Mouse (Mus musculus): ENCODE results near the gene Fam171a1.

Fam171a1 gene

DNA sequence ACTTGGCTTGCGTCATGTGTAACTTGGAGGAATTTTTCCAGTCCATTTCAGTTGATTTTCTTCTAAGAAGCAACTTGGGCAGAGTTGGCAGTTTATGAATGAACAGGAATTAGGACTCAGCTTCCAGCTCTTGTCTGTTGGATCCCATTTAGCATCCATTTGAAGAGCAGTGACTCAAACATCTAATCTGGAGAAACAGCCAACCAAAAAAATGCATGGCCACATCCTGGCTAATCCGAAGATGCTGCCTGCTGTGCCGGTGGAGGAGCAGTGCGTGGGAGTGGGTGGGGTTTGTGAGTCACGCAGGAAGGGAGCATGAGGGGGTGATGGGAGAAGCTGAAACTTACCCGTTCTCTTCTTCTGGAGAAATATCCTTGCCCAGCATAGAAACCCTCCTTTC is 104.2 kb downstream of the Fam171a1 start:
- H3K27me3 ChIP-seq (ENCODE audit: control insufficient read depth, insufficient read depth, low read length, poor library complexity, severe bottlenecking) = no peaks in the 10 kb centered on the region
- H3K36me3 ChIP-seq (ENCODE audit: control insufficient read depth, insufficient read depth, low read length, poor library complexity, severe bottlenecking) = no peaks in the 10 kb centered on the region
- no peak for DNase-seq (ENCODE audit: low read depth, low spot score)

- Histone ChIP-seq H3K27me3 (ENCODE audit: control insufficient read depth, insufficient read depth, low read length, poor library complexity, severe bottlenecking) (no peaks in the 10 kb centered on the region), H3K36me3 (ENCODE audit: control insufficient read depth, insufficient read depth, low read length, poor library complexity, severe bottlenecking) (no peaks in the 10 kb centered on the region)
- DNase-seq (ENCODE audit: low read depth, low spot score) = no peak
Observed at GRCm38 (mm10) chr2:3228475-3228874, 114.5 kb downstream of the Fam171a1 start.

GRCm38 (mm10) chr2:3229060-3229459 is 115.0 kb downstream of the Fam171a1 start:
- no peaks in the 10 kb centered on the region for H3K27me3 ChIP-seq (ENCODE audit: control insufficient read depth, insufficient read depth, low read length, poor library complexity, severe bottlenecking)
- H3K36me3 ChIP-seq (ENCODE audit: control insufficient read depth, insufficient read depth, low read length, poor library complexity, severe bottlenecking) = no peaks in the 10 kb centered on the region
- peak; percentile 19 for DNase-seq (ENCODE audit: low read depth, low spot score)

- Histone ChIP-seq H3K27me3 (ENCODE audit: control insufficient read depth, insufficient read depth, low read length, poor library complexity, severe bottlenecking) (no peaks in the 10 kb centered on the region), H3K36me3 (ENCODE audit: control insufficient read depth, insufficient read depth, low read length, poor library complexity, severe bottlenecking) (no peaks in the 10 kb centered on the region)
- DNase-seq (ENCODE audit: low read depth, low spot score) = no peak
Observed at GRCm38 (mm10) chr2:3239255-3239654, 125.2 kb downstream of the Fam171a1 start.

GRCm38 (mm10) chr2:3244251-3244650 is 130.2 kb downstream of the Fam171a1 start:
- Histone ChIP-seq H3K27me3 (ENCODE audit: control insufficient read depth, insufficient read depth, low read length, poor library complexity, severe bottlenecking) (no peaks in the 10 kb centered on the region), H3K36me3 (ENCODE audit: control insufficient read depth, insufficient read depth, low read length, poor library complexity, severe bottlenecking) (no peaks in the 10 kb centered on the region)
- DNase-seq (ENCODE audit: low read depth, low spot score) = no peak

DNA sequence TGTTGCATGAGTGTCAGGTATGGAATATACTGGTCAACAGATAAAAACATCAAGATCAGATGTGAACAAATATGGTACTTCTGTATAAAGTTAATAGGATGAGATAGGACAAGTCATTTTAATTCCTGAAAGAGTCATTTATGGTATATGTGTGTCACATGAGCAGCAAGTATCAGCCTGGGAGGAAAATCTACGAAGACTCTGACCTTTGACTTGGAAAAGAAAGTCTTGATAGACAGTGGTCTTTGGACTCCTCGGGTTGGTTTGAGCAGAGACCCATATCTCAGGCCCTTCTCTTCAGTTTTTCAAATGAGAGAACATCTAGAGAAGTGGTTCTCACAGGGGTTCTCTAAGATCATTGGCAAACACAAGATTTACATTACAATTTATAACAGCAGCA is 137.3 kb downstream of the Fam171a1 start:
- H3K27me3 ChIP-seq (ENCODE audit: control insufficient read depth, insufficient read depth, low read length, poor library complexity, severe bottlenecking) = no peaks in the 10 kb centered on the region
- no peak for DNase-seq (ENCODE audit: low read depth, low spot score)
- no peaks in the 10 kb centered on the region for H3K36me3 ChIP-seq (ENCODE audit: control insufficient read depth, insufficient read depth, low read length, poor library complexity, severe bottlenecking)

DNA sequence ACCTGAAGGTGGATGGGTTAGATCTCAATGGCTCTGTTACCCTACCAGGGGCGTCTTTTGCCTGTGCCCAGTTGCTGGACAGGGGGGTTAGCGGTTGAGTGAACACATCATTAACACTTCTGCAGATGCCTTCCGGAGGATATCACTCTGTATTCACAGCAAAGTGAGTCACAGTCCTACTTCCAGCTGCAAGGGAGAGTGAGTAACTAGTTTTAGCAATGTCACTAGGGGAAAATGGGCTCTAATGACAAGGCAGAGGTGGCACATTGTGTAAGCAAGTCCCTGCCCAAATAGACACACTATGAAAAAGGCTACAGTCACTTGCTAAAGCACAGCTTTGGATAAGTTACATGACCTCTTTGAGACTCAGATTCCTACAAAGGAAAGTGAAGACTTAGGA is 152.4 kb downstream of the Fam171a1 start:
- DNase-seq (ENCODE audit: low read depth, low spot score) = no peak
- Histone ChIP-seq H3K27me3 (ENCODE audit: control insufficient read depth, insufficient read depth, low read length, poor library complexity, severe bottlenecking) (no peaks in the 10 kb centered on the region), H3K36me3 (ENCODE audit: control insufficient read depth, insufficient read depth, low read length, poor library complexity, severe bottlenecking) (no peaks in the 10 kb centered on the region)

- no peak for DNase-seq (ENCODE audit: low read depth, low spot score)
Observed at GRCm38 (mm10) chr2:3267879-3268278, 153.9 kb downstream of the Fam171a1 start.

DNA sequence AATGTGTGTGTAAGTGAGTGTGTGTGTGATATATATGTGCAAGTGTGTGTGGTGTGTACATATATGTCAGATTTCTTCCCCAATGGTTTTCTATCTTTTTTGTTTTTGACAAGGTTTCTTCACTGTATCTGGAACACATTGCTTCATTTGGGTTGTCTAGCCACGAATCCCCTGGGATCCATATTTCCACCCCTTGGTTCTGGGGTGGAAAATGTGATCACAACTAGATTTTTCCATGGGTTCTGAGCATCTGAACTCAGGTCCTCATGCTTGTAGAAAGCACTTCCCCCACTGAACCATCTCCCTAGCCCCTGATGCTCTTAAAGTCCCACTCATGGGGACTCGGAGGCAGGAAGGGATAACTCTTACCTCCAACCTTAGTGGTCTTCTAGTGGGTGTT is 159.3 kb downstream of the Fam171a1 start:
- H3K27me3 ChIP-seq (ENCODE audit: control insufficient read depth, insufficient read depth, low read length, poor library complexity, severe bottlenecking) = no peaks in the 10 kb centered on the region
- no peak for DNase-seq (ENCODE audit: low read depth, low spot score)
- H3K36me3 ChIP-seq (ENCODE audit: control insufficient read depth, insufficient read depth, low read length, poor library complexity, severe bottlenecking) = no peaks in the 10 kb centered on the region

More at GRCm38 (mm10) chr2:3267879-3268278, 153.9 kb downstream of the Fam171a1 start:
- H3K27me3 ChIP-seq (ENCODE audit: control insufficient read depth, insufficient read depth, low read length, poor library complexity, severe bottlenecking) = no peaks in the 10 kb centered on the region
- H3K36me3 ChIP-seq (ENCODE audit: control insufficient read depth, insufficient read depth, low read length, poor library complexity, severe bottlenecking) = no peaks in the 10 kb centered on the region

GRCm38 (mm10) chr2:3276106-3276505 is 162.1 kb downstream of the Fam171a1 start:
- no peak for DNase-seq (ENCODE audit: low read depth, low spot score)
- Histone ChIP-seq H3K36me3 (ENCODE audit: control insufficient read depth, insufficient read depth, low read length, poor library complexity, severe bottlenecking) (no peaks in the 10 kb centered on the region), H3K27me3 (ENCODE audit: control insufficient read depth, insufficient read depth, low read length, poor library complexity, severe bottlenecking) (no peaks in the 10 kb centered on the region)

Data from splenic B cell, adult 2 months (primary cell).